Mouse (Mus musculus) heart, postnatal 14 days (tissue): ENCODE results near the gene Camsap1. TPM values are rescaled to one million over a fixed set of nuclear protein-coding genes. Genes with fewer than 3 reads are reported as not detected.

Experiments used
- DNase-seq, 2 experiments: peaks; one replicate each; pipeline ENCODE4 v3.0.0; 2021 to 2022
- intact Hi-C: fragments of 180-260 bp; cut with DNase I; formaldehyde crosslinking; loops from one replicate; pipeline ENCODE4 v1.15.1; 2025
- long read RNA-seq, 2 experiments: library from polyadenylated mRNA; stranded (forward); transcript quantifications; one replicate each; pipeline ENCODE4 v2.0.0; 2021
- total RNA-seq, 2 experiments: library from RNA; stranded (reverse); gene quantifications; 2 replicates each; pipeline ENCODE4 v1.2.3; 2021

The Camsap1 gene
- 10 to 100 TPM; 28.4 to 37.7 TPM for total RNA-seq
- long read RNA-seq, experiment 1, partial matches to known transcripts = 5 of 9 reads
- long read RNA-seq, experiment 1, other reads (novel, unspliced or antisense) = 4 of 9 reads
- long read RNA-seq, experiment 2, partial matches to known transcripts = 2 of 5 reads
- long read RNA-seq, experiment 2, other reads (novel, unspliced or antisense) = 3 of 5 reads

GRCm38 (mm10) chr2:25983159-25983907, at the start of gene Camsap1:
Camsap1 (minus strand) TSS chr2:25983282.
- intact Hi-C loops = loop anchor here (5.0 kb wide), 1 partner anchor 39 kb away; the partner anchor contains the start of gene Ubac1
- peak; percentile 99 for DNase-seq

- intact Hi-C loops = no loop called here
- no peak for DNase-seq
Measured at GRCm38 (mm10) chr2:26030288-26030687, 47.2 kb upstream of the Camsap1 start.

- intact Hi-C loops = loop anchor here (1.0 to 5.0 kb wide), 3 partner anchors 42 to 187 kb away; partner anchors contain the start of gene Camsap1
- DNase-seq = peak; percentile 16 to 41
Measured at GRCm38 (mm10) chr2:26024138-26025075, 41.3 kb upstream of the Camsap1 start.

GRCm38 (mm10) chr2:26022626-26023025, 39.5 kb upstream of the Camsap1 start:
- DNase-seq = no peak
- intact Hi-C loops = loop anchor here (5.0 kb wide), 2 partner anchors 40 to 185 kb away; partner anchors contain the start of gene Camsap1

GRCm38 (mm10) chr2:26022258-26022565, 39.1 kb upstream of the Camsap1 start:
- intact Hi-C loops = loop anchor here (5.0 kb wide), 2 partner anchors 40 to 185 kb away; partner anchors contain the start of gene Camsap1
- DNase-seq = no peak

- intact Hi-C loops = loop anchor here (5.0 kb wide), 2 partner anchors 39 to 184 kb away; partner anchors contain the start of gene Camsap1
- peak; percentile 91 to 92 for DNase-seq
Measured at GRCm38 (mm10) chr2:26021561-26022257, 38.6 kb upstream of the Camsap1 start, which contains the start of gene Ubac1. Ubac1 (minus strand) TSS chr2:26021747.

GRCm38 (mm10) chr2:26020714-26021560, 37.9 kb upstream of the Camsap1 start:
- intact Hi-C loops = loop anchor here (5.0 kb wide), 2 partner anchors 39 to 184 kb away; partner anchors contain the start of gene Camsap1
- peak; percentile 51 to 66 for DNase-seq

- no peak for DNase-seq
- intact Hi-C loops = loop anchor here (5.0 kb wide), 2 partner anchors 38 to 183 kb away; partner anchors contain the start of gene Camsap1
Measured at GRCm38 (mm10) chr2:26019923-26020322, 36.8 kb upstream of the Camsap1 start.

- DNase-seq = no peak
- intact Hi-C loops = no loop called here
Measured at GRCm38 (mm10) chr2:26017326-26017725, 34.2 kb upstream of the Camsap1 start.

GRCm38 (mm10) chr2:26013674-26014073, 30.6 kb upstream of the Camsap1 start:
- intact Hi-C loops = loop anchor here (5.0 kb wide), 1 partner anchor 161 kb away; no protein-coding TSS in a partner anchor
- DNase-seq = no peak

- intact Hi-C loops = loop anchor here (5.0 kb wide), 1 partner anchor 159 kb away; no protein-coding TSS in a partner anchor
- no peak for DNase-seq
Measured at GRCm38 (mm10) chr2:26011420-26011819, 28.3 kb upstream of the Camsap1 start.

GRCm38 (mm10) chr2:26002001-26002400, 18.9 kb upstream of the Camsap1 start:
- intact Hi-C loops = no loop called here
- DNase-seq = peak; percentile 19 to 36

- no peak for DNase-seq
- intact Hi-C loops = no loop called here
Measured at GRCm38 (mm10) chr2:26001136-26001535, 18.1 kb upstream of the Camsap1 start.

GRCm38 (mm10) chr2:25997716-25998115, 14.6 kb upstream of the Camsap1 start:
- DNase-seq = no peak
- intact Hi-C loops = no loop called here

GRCm38 (mm10) chr2:25994791-25995190, 11.7 kb upstream of the Camsap1 start:
- intact Hi-C loops = no loop called here
- DNase-seq = no peak

- intact Hi-C loops = no loop called here
- DNase-seq = no peak
Measured at GRCm38 (mm10) chr2:25992285-25992684, 9.2 kb upstream of the Camsap1 start.

GRCm38 (mm10) chr2:25989651-25990050, 6.6 kb upstream of the Camsap1 start:
- intact Hi-C loops = no loop called here

GRCm38 (mm10) chr2:25987817-25988216, 4.7 kb upstream of the Camsap1 start:
- intact Hi-C loops = no loop called here
- no peak for DNase-seq

More at GRCm38 (mm10) chr2:25989651-25990050, 6.6 kb upstream of the Camsap1 start:
- DNase-seq = no peak

- intact Hi-C loops = no loop called here
- DNase-seq = no peak
Measured at GRCm38 (mm10) chr2:25986601-25987000, 3.5 kb upstream of the Camsap1 start.
